ENCODE assay signal across 11 mouse cellular contexts in the genomic region with DNA sequence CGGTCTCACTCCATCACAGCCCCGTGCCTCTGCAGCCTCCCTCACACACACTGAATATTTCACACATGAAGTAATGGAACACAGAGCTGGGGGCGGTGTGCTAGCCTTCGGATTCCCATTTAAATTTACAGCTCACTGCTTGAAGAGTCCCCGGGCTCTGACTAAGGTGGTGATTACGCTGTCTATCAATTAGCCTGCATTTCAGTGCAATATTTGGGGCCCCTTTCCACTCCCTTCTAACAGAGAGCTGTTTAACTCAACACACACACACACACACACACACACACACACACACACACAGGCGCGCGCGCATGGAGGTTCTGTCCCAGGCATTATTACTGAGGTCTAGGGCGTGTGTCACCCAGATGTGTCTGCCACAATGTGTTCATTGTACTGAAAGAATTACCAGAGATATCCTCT. TPM values are rescaled to one million over a fixed set of nuclear protein-coding genes. Genes with fewer than 3 reads are reported as not detected.
DNase-seq lines count a peak whose midpoint lies in the region; ATAC-seq and TF ChIP-seq lines count a peak whose summit lies in the region.
"Had no signal": no experiment of that assay in that cellular context is flagged by ENCODE, and none has a peak within 500 bp of the region (broad histone marks: within the 10 kb centered on the region; RNA-seq: fewer than 3 reads in every experiment).

No protein-coding gene starts in this region.

- H3K36me3 ChIP-seq in heart, embryonic 11.5 days (ENCODE audit: control insufficient read depth, insufficient read depth, low read length) = no peaks in the 10 kb centered on the region
- no peaks in the 10 kb centered on the region for H3K36me3 ChIP-seq in hindbrain, postnatal 0 days (ENCODE audit: insufficient read depth, low read length)

- DNase-seq in heart, adult 8-10 months (ENCODE audit: low spot score) = no peak
- DNase-seq in right cerebral cortex, postnatal 36 days (ENCODE audit: low spot score in 2 of 2) = peak; percentile 10 to 20
- DNase-seq in right cerebral cortex, postnatal 25 days = no peak
- no peak for DNase-seq in hindbrain, postnatal 0 days (ENCODE audit: low spot score)
- no peak for DNase-seq in lung, adult 18-20 months
- no peak for DNase-seq in adrenal gland, postnatal 14 days
- DNase-seq in left cerebral cortex, postnatal 36 days (ENCODE audit: low spot score in 2 of 2) = no peak
- DNase-seq: gastrocnemius, postnatal 25 days; midbrain, embryonic 14.5 days had no signal

- no peak overlapping the region for H3K4me3 ChIP-seq in heart, embryonic 11.5 days (ENCODE audit: low read depth, low read length)
- no peak overlapping the region for H3K4me3 ChIP-seq in hindbrain, postnatal 0 days (ENCODE audit: low read length)

- H3K27me3 ChIP-seq in heart, embryonic 11.5 days (ENCODE audit: control insufficient read depth, insufficient read depth, low read length) = no peaks in the 10 kb centered on the region
- H3K27me3 ChIP-seq in hindbrain, postnatal 0 days (ENCODE audit: insufficient read depth, low read length) = no peaks in the 10 kb centered on the region

- peak overlapping the region; percentile 29 for H3K4me2 ChIP-seq in heart, embryonic 11.5 days
- no peak overlapping the region for H3K4me2 ChIP-seq in hindbrain, postnatal 0 days (ENCODE audit: low read depth, low read length)

- H3K27ac ChIP-seq in heart, embryonic 11.5 days (ENCODE audit: low read depth, low read length) = peak overlapping the region; percentile 62; the same call in 1 of the 2 replicates
- H3K27ac ChIP-seq in hindbrain, postnatal 0 days = no peak overlapping the region
- H3K27ac ChIP-seq: liver, embryonic 14.5 days had no signal

- H3K4me1 ChIP-seq in heart, embryonic 11.5 days (ENCODE audit: control insufficient read depth, insufficient read depth, low read length) = peaks cover 14% of the 10 kb centered on the region
- H3K4me1 ChIP-seq in hindbrain, postnatal 0 days (ENCODE audit: insufficient read depth, low read length) = no peaks in the 10 kb centered on the region

- no peak for TF ChIP-seq CTCF in hindbrain, postnatal 0 days (IDR thresholded peaks at IDR 0.05; ENCODE audit: low read depth)

- WGBS in heart, embryonic 11.5 days (ENCODE audit: insufficient replicate concordance) = 53% methylated on average over 11 of the region's 11 CpGs
- WGBS in hindbrain, postnatal 0 days = 69% methylated on average over 11 of the region's 11 CpGs

- no peak overlapping the region for H3K9ac ChIP-seq in heart, embryonic 11.5 days (ENCODE audit: low read depth, low read length)
- H3K9ac ChIP-seq in hindbrain, postnatal 0 days (replicated peaks; ENCODE audit: low read length) = no peak overlapping the region
- H3K9ac ChIP-seq: liver, embryonic 14.5 days had no signal

- peak; percentile 59; the same call in 1 of the 2 replicates for ATAC-seq in heart, embryonic 11.5 days (replicated peaks; ENCODE audit: insufficient number of reproducible peaks, low FRiP score, low TSS enrichment)
- peak; percentile 32; the same call in 1 of the 2 replicates for ATAC-seq in hindbrain, postnatal 0 days

- intact Hi-C loops in left cerebral cortex, postnatal 36 days (cut with DNase I) = no loop called here

- no peaks in the 10 kb centered on the region for H3K9me3 ChIP-seq in heart, embryonic 11.5 days (replicated peaks; ENCODE audit: control insufficient read depth, low read length)
- H3K9me3 ChIP-seq in hindbrain, postnatal 0 days (ENCODE audit: low read length) = no peaks in the 10 kb centered on the region

RNA-seq across cellular contexts. Expression of gene Nckap5, which starts 31.2 kb away (rescaled TPM):
- 1.6 and 3.2 TPM in 2 replicates for polyA plus RNA-seq in heart, embryonic 11.5 days (2014; fragmentation: Nextera tagmentation; extraction: Ambion mirVana)
- total RNA-seq in heart, adult 8-10 months (2022) = 10 to 100 TPM in 2 of 4 experiments, 1 to 10 TPM in 2; 6.8 to 11.7 (median 8.7) TPM
- 10.2 and 13.3 TPM in 2 replicates for total RNA-seq in hindbrain, postnatal 0 days (2014; rRNA removed)
- polyA plus RNA-seq in hindbrain, postnatal 0 days (2015; fragmentation: Nextera tagmentation; extraction: Ambion mirVana) = 6.6 TPM in 2 replicates
- 24.4 and 39.6 TPM in 2 replicates for total RNA-seq in adrenal gland, postnatal 14 days (2021)
- 1 to 10 TPM; 4.3 to 8.5 TPM for total RNA-seq in left cerebral cortex, postnatal 36 days (2021)

Comparison
In these comparisons a context has a peak if more than half of its experiments do, and no peak if none do; other contexts are left out.
1. DNase-seq: peak in right cerebral cortex, postnatal 36 days (2 of 2); none in heart, adult 8-10 months (single experiment), right cerebral cortex, postnatal 25 days (single experiment), hindbrain, postnatal 0 days (single experiment), lung, adult 18-20 months (0 of 2), adrenal gland, postnatal 14 days (single experiment) and left cerebral cortex, postnatal 36 days (0 of 2).